14 mouse cellular contexts compared by ENCODE assay signal in the genomic region with DNA sequence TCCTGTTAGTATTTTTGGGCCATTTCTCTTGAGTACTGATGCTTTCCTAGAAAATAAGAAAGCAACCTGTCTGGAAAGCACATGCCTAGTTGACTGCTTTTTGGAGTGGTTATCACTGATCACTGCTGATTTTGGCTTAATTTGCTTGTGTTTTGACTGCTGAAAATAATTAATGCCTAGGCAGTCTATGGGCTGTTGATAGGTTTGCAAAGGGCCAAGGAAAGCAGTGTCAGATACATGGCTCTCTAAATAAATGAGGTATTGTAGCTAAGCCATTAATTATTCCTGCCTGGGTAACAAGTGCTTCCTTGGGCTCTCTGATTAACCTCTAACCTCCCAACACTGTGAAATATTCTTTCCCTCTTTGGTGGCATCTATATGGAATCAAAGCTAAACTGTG.
"Had no signal": no experiment of that assay in that cellular context is flagged by ENCODE, and none has a peak within 500 bp of the region (broad histone marks: within the 10 kb centered on the region; RNA-seq: fewer than 3 reads in every experiment).

No protein-coding gene starts in this region.

- DNase-seq: lung, adult 18-20 months; lung, embryonic 14.5 days; lung, postnatal 14 days; lung, postnatal 4 days; midbrain, embryonic 14.5 days; right cerebral cortex, postnatal 14 days; thymus, adult 2 months; thymus, postnatal 25 days; thymus, postnatal 4 days had no signal

- H3K4me3 ChIP-seq: midbrain, embryonic 10.5 days; midbrain, embryonic 12.5 days; neural tube, embryonic 12.5 days; stomach, embryonic 15.5 days had no signal

- H3K27me3 ChIP-seq: midbrain, embryonic 12.5 days; neural tube, embryonic 12.5 days; stomach, embryonic 15.5 days had no signal

- H3K36me3 ChIP-seq: midbrain, embryonic 10.5 days; midbrain, embryonic 12.5 days; neural tube, embryonic 12.5 days; stomach, embryonic 15.5 days had no signal

- H3K4me1 ChIP-seq: midbrain, embryonic 10.5 days; midbrain, embryonic 12.5 days; neural tube, embryonic 12.5 days; stomach, embryonic 15.5 days had no signal

- H3K9ac ChIP-seq: lung, embryonic 14.5 days; midbrain, embryonic 12.5 days; neural tube, embryonic 12.5 days; stomach, embryonic 15.5 days had no signal

- H3K4me2 ChIP-seq: lung, embryonic 14.5 days; midbrain, embryonic 12.5 days; neural tube, embryonic 12.5 days; stomach, embryonic 15.5 days had no signal

- H3K27ac ChIP-seq: midbrain, embryonic 10.5 days; midbrain, embryonic 12.5 days; neural tube, embryonic 12.5 days; stomach, embryonic 15.5 days; stomach, postnatal 0 days had no signal

- H3K9me3 ChIP-seq: midbrain, embryonic 10.5 days; midbrain, embryonic 12.5 days; neural tube, embryonic 12.5 days; stomach, embryonic 15.5 days had no signal
